Mouse (Mus musculus) CH12.LX (cell line): Measurements from ENCODE around the gene Gpr89. TPM values are rescaled to one million over a fixed set of nuclear protein-coding genes. Genes with fewer than 3 reads are reported as not detected.

Source experiments
- DNase-seq: peaks from one replicate; pipeline ENCODE4 v3.0.0-alpha.2; 2013; ENCODE audit errors: extremely low read depth
- H3K27ac ChIP-seq: 2 replicates; pipeline ENCODE4 v1.5.1; 2012; ENCODE audit warnings: low read depth, mild to moderate bottlenecking, control low read depth, moderate library complexity; ENCODE audit not compliant: insufficient read depth
- H3K27me3 ChIP-seq: replicated peaks from 2 replicates; pipeline ENCODE3; 2012; ENCODE audit warnings: inconsistent platforms
- H3K36me3 ChIP-seq, 2 experiments: replicated peaks in 1 of 2; 2 replicates each; pipeline versions ENCODE3 to v1.6.1; 2012; ENCODE audit warnings: inconsistent platforms in 1 of 2, low read length in 1 of 2, mild to moderate bottlenecking in 1 of 2, mixed read lengths in 1 of 2, moderate library complexity in 1 of 2; ENCODE audit not compliant: control insufficient read depth in 1 of 2, insufficient read depth in 1 of 2
- H3K4me1 ChIP-seq, 2 experiments: 2 replicates each; pipeline ENCODE4 v1.6.1; 2012; ENCODE audit warnings: inconsistent platforms in 1 of 2, moderate library complexity in 1 of 2; ENCODE audit not compliant: insufficient read depth in 2 of 2, control insufficient read depth in 1 of 2
- H3K4me2 ChIP-seq: 2 replicates; pipeline ENCODE4 v1.6.1; 2012; ENCODE audit warnings: low read depth, mild to moderate bottlenecking, control low read depth; ENCODE audit not compliant: poor library complexity, insufficient read depth, severe bottlenecking
- H3K4me3 ChIP-seq, 3 experiments: fragments of 150-350 bp in 1 of 3; sonication (generic) in 1 of 3; replicated peaks in 1 of 3; 2 replicates each; pipeline versions ENCODE3 to v1.5.1; 2011 to 2012; ENCODE audit warnings: low read depth in 2 of 3, low read length in 2 of 3, mild to moderate bottlenecking in 2 of 3, moderate library complexity in 2 of 3, control low read depth in 1 of 3, improper control_type of control experiment in 1 of 3, inconsistent platforms in 1 of 3, mixed read lengths in 1 of 3; ENCODE audit not compliant: poor library complexity in 1 of 3
- H3K79me2 ChIP-seq: replicated peaks from 2 replicates; pipeline ENCODE4 v1.6.1; 2012; ENCODE audit warnings: mild to moderate bottlenecking, moderate library complexity; ENCODE audit not compliant: control insufficient read depth, poor library complexity, insufficient read depth, severe bottlenecking; ENCODE audit errors: extremely low read depth
- H3K9ac ChIP-seq: 2 replicates; pipeline ENCODE4 v1.6.1; 2012; ENCODE audit warnings: low read depth, mild to moderate bottlenecking, control low read depth, moderate library complexity; ENCODE audit not compliant: insufficient read depth
- H3K9me3 ChIP-seq: replicated peaks from 2 replicates; pipeline ENCODE3; 2012; ENCODE audit warnings: low read length, inconsistent platforms, mixed read lengths
- BHLHE40 ChIP-seq: IDR thresholded peaks from 2 replicates; pipeline ENCODE4 v1.6.1; 2011; ENCODE audit warnings: mild to moderate bottlenecking, low read depth, low read length, improper control_type of control experiment
- CHD1 ChIP-seq: IDR thresholded peaks from 2 replicates; pipeline ENCODE4 v1.6.1; 2012; ENCODE audit warnings: low read depth, low read length, improper control_type of control experiment, inconsistent platforms
- CHD2 ChIP-seq: IDR thresholded peaks from 2 replicates; pipeline ENCODE4 v1.6.1; 2011; ENCODE audit warnings: low read length, improper control_type of control experiment
- E2F4 ChIP-seq: IDR thresholded peaks from 2 replicates; pipeline ENCODE4 v1.6.1; 2011; ENCODE audit warnings: low read depth, low read length, improper control_type of control experiment; ENCODE audit not compliant: insufficient replicate concordance
- ELF1 ChIP-seq: IDR thresholded peaks from 2 replicates; pipeline ENCODE4 v1.6.1; 2014; ENCODE audit warnings: low read depth, mild to moderate bottlenecking, inconsistent platforms, low read length, improper control_type of control experiment
- HCFC1 ChIP-seq: IDR thresholded peaks from 2 replicates; pipeline ENCODE4 v1.6.1; 2012; ENCODE audit warnings: low read depth, mild to moderate bottlenecking, inconsistent platforms, low read length, improper control_type of control experiment
- IRF4 ChIP-seq: IDR thresholded peaks from 2 replicates; pipeline ENCODE4 v1.6.1; 2014; ENCODE audit warnings: low read depth, mild to moderate bottlenecking, inconsistent platforms, low read length, improper control_type of control experiment
- JUND ChIP-seq: conservative IDR thresholded peaks from 2 replicates; pipeline ENCODE4 v1.6.1; 2011; ENCODE audit warnings: low read depth, low read length, improper control_type of control experiment
- MAX ChIP-seq: IDR thresholded peaks from 2 replicates; pipeline ENCODE4 v1.6.1; 2011; ENCODE audit warnings: low read length, improper control_type of control experiment
- MAZ ChIP-seq: IDR thresholded peaks from 2 replicates; pipeline ENCODE4 v1.6.1; 2012; ENCODE audit warnings: low read depth, mild to moderate bottlenecking, inconsistent platforms, low read length, improper control_type of control experiment, moderate library complexity
- MEF2A ChIP-seq: IDR thresholded peaks from 2 replicates; pipeline ENCODE4 v1.6.1; 2014; ENCODE audit warnings: low read depth, mild to moderate bottlenecking, inconsistent platforms, low read length, improper control_type of control experiment, borderline replicate concordance
- MXI1 ChIP-seq: IDR thresholded peaks from 2 replicates; pipeline ENCODE4 v1.6.1; 2011; ENCODE audit warnings: mild to moderate bottlenecking, low read depth, low read length, improper control_type of control experiment
- MYC ChIP-seq: IDR thresholded peaks from 2 replicates; pipeline ENCODE4 v1.6.1; 2011; ENCODE audit warnings: low read depth, mild to moderate bottlenecking, improper control_type of control experiment, low read length
- NRF1 ChIP-seq: IDR thresholded peaks from 2 replicates; pipeline ENCODE4 v1.6.1; 2014; ENCODE audit warnings: low read depth, mild to moderate bottlenecking, inconsistent platforms, low read length, improper control_type of control experiment, moderate library complexity
- POLR2A ChIP-seq: IDR thresholded peaks from 2 replicates; pipeline ENCODE4 v1.6.1; 2011; ENCODE audit warnings: low read depth, mild to moderate bottlenecking, improper control_type of control experiment, low read length
- POLR2AphosphoS2 ChIP-seq: IDR thresholded peaks from 2 replicates; pipeline ENCODE4 v1.6.1; 2011; ENCODE audit warnings: low read depth, low read length, improper control_type of control experiment
- RAD21 ChIP-seq: IDR thresholded peaks from 2 replicates; pipeline ENCODE4 v1.6.1; 2011; ENCODE audit warnings: low read depth, mild to moderate bottlenecking, low read length, improper control_type of control experiment, moderate library complexity
- RCOR1 ChIP-seq: conservative IDR thresholded peaks from 2 replicates; pipeline ENCODE4 v1.6.1; 2012; ENCODE audit warnings: low read depth, mild to moderate bottlenecking, inconsistent platforms, low read length, improper control_type of control experiment
- SMC3 ChIP-seq: IDR thresholded peaks from 2 replicates; pipeline ENCODE4 v1.6.1; 2011; ENCODE audit warnings: low read depth, low read length, improper control_type of control experiment
- TBP ChIP-seq: conservative IDR thresholded peaks from 2 replicates; pipeline ENCODE4 v1.6.1; 2011; ENCODE audit warnings: low read depth, low read length, improper control_type of control experiment
- UBTF ChIP-seq: IDR thresholded peaks from 2 replicates; pipeline ENCODE4 v1.6.1; 2012; ENCODE audit warnings: low read depth, mild to moderate bottlenecking, inconsistent platforms, low read length, improper control_type of control experiment, moderate library complexity
- USF1 ChIP-seq: IDR thresholded peaks from 2 replicates; pipeline ENCODE4 v1.6.1; 2014; ENCODE audit warnings: low read depth, mild to moderate bottlenecking, inconsistent platforms, low read length, improper control_type of control experiment
- USF2 ChIP-seq: conservative IDR thresholded peaks from 2 replicates; pipeline ENCODE4 v1.6.1; 2011; ENCODE audit warnings: low read depth, low read length, improper control_type of control experiment
- dilution Hi-C: fragments of 300-500 bp; cut with MboI; formaldehyde crosslinking; loops from 2 replicates; pipeline ENCODE4 v1.14.3; 2020; ENCODE audit warnings: low sequenced_read_pairs; ENCODE audit not compliant: extremely low pct_unique_long_range_greater_than_20kb, extremely low pct_ligation_motif_present
- in situ Hi-C: fragments of 300-500 bp; cut with MboI; formaldehyde crosslinking; loops from 3 replicates; pipeline ENCODE4 v1.14.3; 2019; ENCODE audit warnings: low sequenced_read_pairs, low pct_ligation_motif_present, low pct_unique_long_range_greater_than_20kb, mixed read lengths
- polyA plus RNA-seq: library from polyadenylated mRNA; unstranded; fragments of >175 nt; gene quantifications from 2 replicates; pipeline ENCODE4 v1.2.1, GENCODE M21; 2012; ENCODE audit warnings: low read depth; ENCODE audit not compliant: insufficient read length
- total RNA-seq, 2 experiments: library from RNA; depleted of rRNA; stranded (reverse); fragments of 300-350 nt in 1 of 2; fragments of >200 nt in 1 of 2; gene quantifications; 2 replicates each; pipeline ENCODE4 v1.2.3; 2012 to 2014

The Gpr89 gene
- total and polyA plus RNA-seq, 3 experiments = 27.9 to 31.3 (median 30.8) TPM

DNA sequence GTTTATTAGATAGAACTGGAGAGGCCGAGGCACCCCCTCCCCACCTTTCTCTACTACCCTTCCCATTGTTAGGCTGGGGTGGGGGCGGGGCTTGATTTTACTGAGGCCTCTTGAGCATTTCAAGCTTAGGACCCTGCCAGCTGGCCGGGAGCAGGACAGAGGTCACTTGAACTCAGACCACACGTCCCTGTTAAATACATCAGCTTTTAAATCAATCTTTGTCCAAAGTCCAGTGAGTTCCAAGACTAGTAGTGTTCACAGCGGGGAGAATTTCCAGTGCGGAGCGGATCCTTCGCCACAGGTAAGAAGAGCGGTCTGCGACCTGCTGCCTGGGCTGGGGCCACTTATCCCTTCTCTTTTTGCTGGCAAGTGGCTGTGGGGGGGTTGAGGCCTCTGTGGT is 75.3 kb downstream of the Gpr89 start:
- Histone ChIP-seq H3K4me2 (no peak overlapping the region), H3K27me3 (no peaks in the 10 kb centered on the region), H3K79me2 (no peaks in the 10 kb centered on the region), H3K9ac (no peak overlapping the region), H3K9me3 (no peaks in the 10 kb centered on the region), H3K4me3 (no peak overlapping the region), H3K27ac (no peak overlapping the region), H3K4me1 (no peaks in the 10 kb centered on the region), H3K36me3 (no peaks in the 10 kb centered on the region)
- TF ChIP-seq RCOR1 (no peak), ELF1 (no peak), POLR2A (no peak), RAD21 (no peak), MXI1 (no peak), USF2 (no peak), E2F4 (no peak), NRF1 (no peak), CHD2 (no peak)
- DNase-seq = no peak
- dilution Hi-C loops = no loop called here
- in situ Hi-C loops = no loop called here

DNA sequence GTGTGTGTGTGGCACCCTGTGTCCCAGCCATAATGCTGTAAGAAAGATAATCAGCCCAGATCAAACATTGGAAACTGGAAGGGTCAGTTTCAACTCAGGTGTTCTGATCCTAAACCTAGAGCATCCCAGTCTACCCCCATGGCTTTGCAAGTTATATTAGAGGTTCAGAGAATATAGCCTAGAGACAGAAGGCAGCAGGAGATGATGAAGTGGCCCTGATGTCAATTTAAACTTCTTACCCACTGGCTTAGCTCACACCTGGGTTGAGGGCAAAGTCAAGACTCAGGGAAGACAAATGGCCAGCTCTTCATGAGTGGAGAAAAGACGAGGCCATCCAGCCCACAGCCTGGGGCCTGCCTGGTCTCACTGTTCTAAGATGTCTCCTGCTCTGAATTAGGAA is 76.2 kb downstream of the Gpr89 start, which contains the start of the genes Pdzk1 and Cd160:
Pdzk1 (plus strand) TSS at position 301 of the 400 bp plus-strand sequence.
Cd160 (minus strand) TSS at position 368 of the 400 bp plus-strand sequence.
- Histone ChIP-seq H3K27me3 (no peaks in the 10 kb centered on the region), H3K4me2 (no peak within 1 kb of the TSS), H3K79me2 (no peaks in the 10 kb centered on the region), H3K4me3 (no peak within 1 kb of the TSS), H3K9me3 (no peaks in the 10 kb centered on the region), H3K36me3 (no peaks in the 10 kb centered on the region), H3K9ac (no peak within 1 kb of the TSS), H3K27ac (no peak within 1 kb of the TSS), H3K4me1 (no peaks in the 10 kb centered on the region)
- in situ Hi-C loops = no loop called here
- dilution Hi-C loops = no loop called here
- DNase-seq = no peak
- TF ChIP-seq POLR2AphosphoS2 = no peak
- no peak for TF ChIP-seq MAZ
- no peak for TF ChIP-seq IRF4
- no peak for TF ChIP-seq BHLHE40
- no peak for TF ChIP-seq TBP
- no peak for TF ChIP-seq MEF2A
- TF ChIP-seq E2F4 = no peak
- TF ChIP-seq UBTF = no peak
- no peak for TF ChIP-seq MYC
- TF ChIP-seq HCFC1 = no peak
- no peak for TF ChIP-seq SMC3
- no peak for TF ChIP-seq USF1
- TF ChIP-seq CHD1 = no peak
- no peak for TF ChIP-seq JUND
- TF ChIP-seq USF2 = no peak
- no peak for TF ChIP-seq CHD2
- no peak for TF ChIP-seq MAX
